Mouse (Mus musculus): ENCODE data around the gene Zfp763.
A peak's percentile ranks its signal among the peaks of the same experiment; 100 is the strongest.
"Not testable (repeated sequence)": the region's sequence is repeated elsewhere in the genome, so short reads cannot be mapped to it uniquely, and the experiment has no call there.

Zfp763 gene

GRCm38 (mm10) chr17:33032900-33033891 is at the start of gene Zfp763:
TSS of gene Zfp763 (minus strand) at chr17:33033402.
- DNase-seq, result peak; percentile 93

- no peak for DNase-seq
These were observed 34.8 kb upstream of the Zfp763 start, which contains the start of gene 4921501E09Rik for GRCm38 (mm10) chr17:33067958-33068357. TSS of gene 4921501E09Rik (minus strand) at chr17:33068058.

GRCm38 (mm10) chr17:33063001-33063400 is 29.8 kb upstream of the Zfp763 start:
- no peak for DNase-seq

- no peak for DNase-seq
These were observed 25.6 kb upstream of the Zfp763 start for GRCm38 (mm10) chr17:33058791-33059190.

GRCm38 (mm10) chr17:33032376-33032775 is 826 bp downstream of the Zfp763 start:
- DNase-seq, result peak; percentile 31

- not testable (repeated sequence) for DNase-seq
These were observed 12.8 kb downstream of the Zfp763 start for GRCm38 (mm10) chr17:33020434-33020833.

GRCm38 (mm10) chr17:33008337-33008736 is 24.9 kb downstream of the Zfp763 start:
- DNase-seq, result no peak

- DNase-seq, result no peak
These were observed 34.7 kb downstream of the Zfp763 start for GRCm38 (mm10) chr17:32998492-32998891.

GRCm38 (mm10) chr17:32992699-32993474 is 40.3 kb downstream of the Zfp763 start, which contains the start of gene Zfp952:
TSS of gene Zfp952 (plus strand) at chr17:32993129.
- peak; percentile 95 for DNase-seq

- peak; percentile 42 for DNase-seq
These were observed 41.1 kb downstream of the Zfp763 start for GRCm38 (mm10) chr17:32991965-32992698.

- no peak for DNase-seq
These were observed 46.9 kb downstream of the Zfp763 start for GRCm38 (mm10) chr17:32986301-32986700.

- no peak for DNase-seq
These were observed 51.8 kb downstream of the Zfp763 start for GRCm38 (mm10) chr17:32981361-32981760.
